Mouse (Mus musculus) liver, adult 2 months (tissue): ENCODE data around the gene Cfap299.

Experiments used
- CTCF ChIP-seq: fragments of 200-500 bp; IDR thresholded peaks from 2 replicates; pipeline ENCODE4 v1.5.1; 2011; ENCODE audit warnings: low read depth, low read length, control low read depth
- POLR2A ChIP-seq: fragments of 200-500 bp; IDR thresholded peaks from 2 replicates; pipeline ENCODE4 v1.6.1; 2011; ENCODE audit warnings: low read length, control low read depth; ENCODE audit not compliant: insufficient read depth; ENCODE audit errors: extremely low read depth

GRCm38 (mm10) chr5:98300079-98300478 is 29.0 kb upstream of the Cfap299 start:
- no peak for TF ChIP-seq POLR2A
- TF ChIP-seq CTCF, result no peak
